Mouse (Mus musculus) heart, embryonic 15.5 days (tissue): ENCODE data around the gene Chst8. TPM values are rescaled to one million over a fixed set of nuclear protein-coding genes. Genes with fewer than 3 reads are reported as not detected.

Source experiments
- ATAC-seq: fragments of 200-750 bp; cut with Nextera tagmentation; replicated peaks from 2 replicates; pipeline ENCODE4 v1.8.0; 2017; ENCODE audit warnings: low read depth, moderate TSS enrichment; ENCODE audit not compliant: insufficient number of reproducible peaks, insufficient read depth, low FRiP score
- H3K27ac ChIP-seq: fragments of 300-500 bp; sonication (generic); 2 replicates; pipeline ENCODE4 v1.5.1; 2015; ENCODE audit warnings: mild to moderate bottlenecking, inconsistent platforms
- H3K27me3 ChIP-seq: fragments of 300-500 bp; sonication (generic); 2 replicates; pipeline ENCODE4 v1.6.1; 2015; ENCODE audit warnings: inconsistent platforms
- H3K36me3 ChIP-seq: fragments of 300-500 bp; sonication (generic); 2 replicates; pipeline ENCODE4 v1.6.1; 2015; ENCODE audit warnings: mild to moderate bottlenecking, inconsistent platforms
- H3K4me1 ChIP-seq: fragments of 300-500 bp; sonication (generic); replicated peaks from 2 replicates; pipeline ENCODE4 v1.6.1; 2015; ENCODE audit warnings: inconsistent platforms
- H3K4me2 ChIP-seq: fragments of 300-500 bp; sonication (generic); 2 replicates; pipeline ENCODE4 v1.6.1; 2015; ENCODE audit warnings: inconsistent platforms, mild to moderate bottlenecking, moderate library complexity
- H3K4me3 ChIP-seq: fragments of 300-500 bp; sonication (generic); 2 replicates; pipeline ENCODE4 v1.5.1; 2015; ENCODE audit warnings: mild to moderate bottlenecking, inconsistent platforms
- H3K9ac ChIP-seq: fragments of 300-500 bp; sonication (generic); 2 replicates; pipeline ENCODE4 v1.6.1; 2015; ENCODE audit warnings: mild to moderate bottlenecking, inconsistent platforms
- H3K9me3 ChIP-seq: fragments of 300-500 bp; sonication (generic); replicated peaks from 2 replicates; pipeline ENCODE4 v1.6.1; 2016; ENCODE audit warnings: inconsistent platforms
- WGBS: fragments of 180-500 bp; shearing (Covaris S2); methylation state at CpG from one replicate; pipeline ENCODE4 v1.1.7; 2015; ENCODE audit warnings: mixed read lengths; 5-methylcytosine and 5-hydroxymethylcytosine counted together
- polyA plus RNA-seq: library from polyadenylated mRNA; unstranded; fragments of >200 nt; fragmentation: Nextera tagmentation; extraction: Ambion mirVana; gene quantifications from 2 replicates; pipeline ENCODE4 v1.2.1, GENCODE M21; 2015

Gene Chst8
- polyA plus RNA-seq, 1 experiment from 2014 or later = 0.44 TPM

DNA sequence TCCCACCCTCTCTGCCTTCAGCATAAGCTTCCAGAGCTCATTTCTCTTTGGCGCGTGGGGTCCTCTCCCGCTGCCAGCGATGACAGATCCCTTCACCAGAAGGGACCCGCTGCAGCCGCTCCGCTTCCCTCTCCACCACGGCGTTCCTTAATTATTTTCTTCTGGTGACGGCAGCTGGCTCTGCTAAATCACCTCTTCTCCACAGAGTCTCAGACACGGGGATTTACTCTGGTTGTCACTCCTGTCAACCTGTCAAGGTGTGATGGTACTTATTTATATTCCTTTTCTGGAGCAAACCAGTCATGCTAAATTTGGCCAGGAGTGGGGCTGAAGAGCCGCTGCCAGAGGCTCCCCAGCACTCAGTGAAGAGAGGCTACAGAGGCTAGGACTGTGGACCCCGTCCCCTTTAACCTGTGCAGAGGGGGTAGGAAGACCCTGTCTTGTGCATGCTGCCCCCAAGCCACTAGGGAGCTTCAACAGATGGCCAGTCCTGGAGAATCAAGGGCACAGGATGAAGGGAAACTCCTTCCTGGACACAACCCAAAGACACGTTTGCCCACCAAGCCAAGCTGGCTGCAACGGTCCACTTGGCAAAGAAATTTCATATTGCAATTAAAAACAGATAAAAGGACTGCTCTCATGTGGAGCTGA is 131.6 kb downstream of the Chst8 start:
- no peak overlapping the region for H3K4me2 ChIP-seq
- no peak overlapping the region for H3K27ac ChIP-seq
- H3K9me3 ChIP-seq = no peaks in the 10 kb centered on the region
- ATAC-seq = no peak
- 29% methylated on average over 15 of the region's 15 CpGs for WGBS
- H3K4me1 ChIP-seq = peaks cover 9% of the 10 kb centered on the region
- H3K9ac ChIP-seq = no peak overlapping the region
- H3K4me3 ChIP-seq = no peak overlapping the region
- H3K36me3 ChIP-seq = no peaks in the 10 kb centered on the region
- peaks cover 46% of the 10 kb centered on the region for H3K27me3 ChIP-seq

DNA sequence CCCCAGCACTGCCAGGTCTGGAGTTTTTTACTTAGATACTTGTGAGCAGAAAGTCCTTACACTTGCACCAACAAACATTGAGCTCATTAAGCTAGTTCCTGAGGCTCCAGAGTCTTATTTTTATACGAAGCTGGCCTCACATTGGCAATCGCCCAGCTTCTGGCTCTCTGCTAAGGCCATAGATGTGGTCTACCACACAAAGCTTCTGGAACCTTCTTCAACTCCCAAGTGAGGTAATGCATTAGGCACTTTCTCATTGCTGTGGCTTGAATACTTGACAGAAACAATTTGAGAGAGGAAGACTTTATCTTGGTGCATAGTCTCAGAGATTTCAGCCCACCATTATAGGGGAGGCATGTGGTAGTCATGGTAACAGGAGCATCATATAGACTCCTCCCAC is 132.6 kb downstream of the Chst8 start:
- Histone ChIP-seq H3K9ac (no peak overlapping the region), H3K27me3 (peaks cover 47% of the 10 kb centered on the region), H3K4me2 (no peak overlapping the region), H3K9me3 (no peaks in the 10 kb centered on the region), H3K27ac (no peak overlapping the region), H3K4me1 (peaks cover 10% of the 10 kb centered on the region), H3K4me3 (no peak overlapping the region), H3K36me3 (no peaks in the 10 kb centered on the region)
- no peak for ATAC-seq
- 59% methylated on average over 2 of the region's 2 CpGs for WGBS

DNA sequence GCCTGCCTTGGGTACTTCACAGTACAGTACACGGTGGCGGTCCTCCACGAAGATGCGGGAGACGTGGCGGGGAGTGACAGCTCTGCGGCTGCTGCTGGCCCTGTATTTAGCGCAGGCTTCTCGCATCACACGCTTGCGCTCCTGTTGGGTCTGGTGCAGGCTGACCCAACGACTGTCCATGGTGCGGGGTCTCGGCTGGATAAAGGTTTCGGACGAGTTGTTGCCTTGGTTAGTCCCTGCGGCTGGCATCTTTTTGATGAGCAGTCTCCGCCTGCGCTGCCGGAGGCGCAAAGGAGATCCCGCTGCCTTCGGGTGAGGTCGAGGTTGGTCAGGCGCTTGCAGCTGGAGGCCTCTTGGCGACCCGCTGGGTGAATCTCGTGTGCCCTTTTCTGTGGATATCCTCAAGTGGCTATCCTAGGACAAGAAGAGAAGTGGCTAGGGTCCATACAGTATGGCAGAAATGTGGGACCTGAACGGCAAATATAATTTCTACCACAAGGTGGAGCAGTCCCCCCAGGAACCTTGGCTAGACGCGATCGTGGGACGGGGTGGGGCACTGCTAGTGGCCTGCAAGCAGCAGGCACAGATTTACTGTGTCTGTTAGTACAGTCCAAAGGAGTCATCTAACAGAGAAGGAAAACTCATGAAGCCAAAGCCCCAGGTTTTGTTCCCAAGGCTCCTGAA is 136.5 kb downstream of the Chst8 start:
- peak overlapping the region; percentile 29; the same call in 1 of the 2 replicates for H3K4me3 ChIP-seq
- no peaks in the 10 kb centered on the region for H3K36me3 ChIP-seq
- H3K27me3 ChIP-seq = peaks cover 49% of the 10 kb centered on the region
- H3K9me3 ChIP-seq = no peaks in the 10 kb centered on the region
- peaks cover 8% of the 10 kb centered on the region for H3K4me1 ChIP-seq
- H3K4me2 ChIP-seq = peak overlapping the region; percentile 51
- no peak for ATAC-seq
- H3K9ac ChIP-seq = no peak overlapping the region
- no peak overlapping the region for H3K27ac ChIP-seq
- 8% methylated on average over 33 of the region's 33 CpGs for whole genome bisulfite sequencing

- Histone ChIP-seq H3K36me3 (no peaks in the 10 kb centered on the region), H3K27me3 (peaks cover 43% of the 10 kb centered on the region), H3K9me3 (no peaks in the 10 kb centered on the region), H3K9ac (no peak overlapping the region), H3K4me2 (peak overlapping the region; percentile 51; the same call in 1 of the 2 replicates), H3K27ac (no peak overlapping the region), H3K4me1 (peaks cover 3% of the 10 kb centered on the region), H3K4me3 (peak overlapping the region; percentile 29; the same call in 1 of the 2 replicates)
- WGBS = 15% methylated on average over 42 of the region's 42 CpGs
- no peak for ATAC-seq
Observed at GRCm38 (mm10) chr7:34675120-34675790, 137.3 kb downstream of the Chst8 start.

DNA sequence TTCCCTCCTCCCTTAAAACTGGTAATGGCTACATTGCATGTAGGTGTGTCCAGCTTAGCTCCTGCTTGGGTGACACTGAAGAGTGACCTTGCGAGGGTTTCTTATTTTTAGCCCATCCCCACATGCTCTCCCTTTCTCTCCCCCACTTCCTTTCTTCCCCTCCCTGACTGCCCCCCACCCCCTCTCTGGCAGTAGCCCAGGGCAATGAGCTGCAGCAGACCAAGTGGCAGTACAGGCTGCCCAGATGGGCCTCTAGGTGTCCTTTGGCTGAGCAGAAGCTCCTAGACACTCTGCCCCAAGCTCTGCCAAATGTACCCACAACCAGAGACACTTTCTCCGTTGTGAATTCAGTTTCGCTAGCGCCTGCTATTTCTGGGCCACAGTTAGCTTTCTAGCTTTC is 139.6 kb downstream of the Chst8 start:
- H3K27me3 ChIP-seq = peaks cover 43% of the 10 kb centered on the region
- H3K36me3 ChIP-seq = no peaks in the 10 kb centered on the region
- no peaks in the 10 kb centered on the region for H3K9me3 ChIP-seq
- H3K27ac ChIP-seq = no peak overlapping the region
- H3K4me1 ChIP-seq = peaks cover 6% of the 10 kb centered on the region
- WGBS = 71% methylated on average over 4 of the region's 4 CpGs
- H3K9ac ChIP-seq = no peak overlapping the region
- no peak overlapping the region for H3K4me3 ChIP-seq
- H3K4me2 ChIP-seq = no peak overlapping the region
- no peak for ATAC-seq

- ATAC-seq = no peak; the same call in 1 of the 2 replicates
- WGBS = under 1% methylated on average over 6 of the region's 6 CpGs
- H3K27ac ChIP-seq = no peak overlapping the region
- H3K4me3 ChIP-seq = no peak overlapping the region
- H3K9me3 ChIP-seq = no peaks in the 10 kb centered on the region
- no peak overlapping the region for H3K9ac ChIP-seq
- H3K4me1 ChIP-seq = peaks cover 6% of the 10 kb centered on the region
- no peaks in the 10 kb centered on the region for H3K36me3 ChIP-seq
- peaks cover 43% of the 10 kb centered on the region for H3K27me3 ChIP-seq
- H3K4me2 ChIP-seq = no peak overlapping the region
Observed at GRCm38 (mm10) chr7:34671911-34672310, 140.6 kb downstream of the Chst8 start.

DNA sequence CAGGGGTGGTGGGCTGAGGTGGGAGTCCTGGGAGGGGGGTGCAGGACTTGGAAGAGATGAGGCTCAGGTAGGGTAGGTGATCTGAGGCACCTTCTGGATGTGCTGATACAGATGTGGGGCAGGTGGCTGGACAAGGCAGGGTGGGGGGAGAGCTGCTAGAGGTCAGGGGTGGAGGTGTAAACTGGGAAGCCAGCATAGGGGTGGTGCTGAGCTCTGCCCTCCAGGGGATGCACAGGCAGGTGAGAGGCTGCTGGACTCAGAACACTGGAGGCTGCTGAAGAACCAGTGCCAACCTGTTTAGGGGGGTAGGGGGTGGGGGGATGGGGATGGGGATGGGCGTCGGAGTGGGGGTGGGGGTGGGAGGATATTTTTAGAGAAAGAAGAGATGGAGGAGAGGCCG is 141.7 kb downstream of the Chst8 start:
- Histone ChIP-seq H3K27me3 (peaks cover 36% of the 10 kb centered on the region), H3K4me1 (peaks cover 3% of the 10 kb centered on the region), H3K36me3 (no peaks in the 10 kb centered on the region), H3K4me3 (no peak overlapping the region), H3K27ac (no peak overlapping the region), H3K9ac (no peak overlapping the region), H3K4me2 (no peak overlapping the region), H3K9me3 (no peaks in the 10 kb centered on the region)
- ATAC-seq = no peak
- WGBS = 73% methylated on average over 3 of the region's 3 CpGs

GRCm38 (mm10) chr7:34669336-34669735 is 143.2 kb downstream of the Chst8 start:
- ATAC-seq = no peak
- no peak overlapping the region for H3K9ac ChIP-seq
- H3K4me2 ChIP-seq = no peak overlapping the region

DNA sequence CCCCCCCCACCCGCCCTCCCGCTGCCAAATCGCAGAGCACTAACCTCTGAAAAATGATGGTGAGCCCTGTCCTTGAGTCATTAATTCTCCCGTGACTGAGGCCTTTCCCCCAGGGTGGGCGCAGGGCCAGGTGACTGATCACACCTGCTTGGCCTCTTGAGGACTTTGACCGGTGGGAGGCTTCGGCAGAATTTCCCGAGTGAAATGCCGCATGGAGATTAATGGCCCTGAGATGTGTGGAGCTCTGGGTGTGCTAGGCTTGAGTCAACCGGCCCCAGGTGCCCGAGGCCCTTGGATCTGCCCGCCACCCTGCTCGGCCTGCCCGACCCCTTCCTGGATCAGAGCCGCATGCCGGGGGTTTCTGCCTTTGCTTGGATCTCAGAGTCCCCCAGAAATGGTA is 144.6 kb downstream of the Chst8 start:
- Histone ChIP-seq H3K36me3 (no peaks in the 10 kb centered on the region), H3K9me3 (no peaks in the 10 kb centered on the region), H3K4me3 (no peak overlapping the region), H3K4me2 (no peak overlapping the region), H3K4me1 (0 out of 2 replicates have a peak, but pooled peaks cover 2% of the 10 kb centered on the region), H3K27ac (no peak overlapping the region), H3K27me3 (peaks cover 7% of the 10 kb centered on the region), H3K9ac (no peak overlapping the region)
- 78% methylated on average over 16 of the region's 16 CpGs for WGBS
- ATAC-seq = no peak

More at GRCm38 (mm10) chr7:34669336-34669735, 143.2 kb downstream of the Chst8 start:
- 17% methylated on average over 9 of the region's 9 CpGs for WGBS
- no peaks in the 10 kb centered on the region for H3K9me3 ChIP-seq
- H3K4me3 ChIP-seq = no peak overlapping the region
- no peaks in the 10 kb centered on the region for H3K36me3 ChIP-seq
- peaks cover 22% of the 10 kb centered on the region for H3K27me3 ChIP-seq
- 0 out of 2 replicates have a peak, but pooled peaks cover 2% of the 10 kb centered on the region for H3K4me1 ChIP-seq
- H3K27ac ChIP-seq = no peak overlapping the region

DNA sequence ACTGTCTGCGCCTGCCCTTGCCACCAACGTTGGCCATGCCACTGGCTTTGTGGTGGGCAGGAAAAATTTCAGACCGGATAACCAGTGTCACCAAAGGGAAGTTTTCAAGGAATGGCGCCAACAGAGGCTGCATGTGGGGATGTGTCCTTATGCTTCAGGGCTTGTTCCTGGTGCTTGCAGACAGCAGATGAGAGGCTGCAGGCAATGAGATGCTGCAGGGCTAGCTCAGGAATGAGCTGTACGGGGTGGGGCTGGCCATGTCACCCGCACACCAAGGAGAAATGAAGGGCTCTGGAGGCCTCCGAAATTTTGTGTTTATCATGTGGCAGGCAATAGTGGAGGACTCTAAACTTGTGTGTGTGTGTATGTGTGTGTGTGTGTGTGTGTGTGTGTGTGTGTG is 149.4 kb downstream of the Chst8 start:
- no peak overlapping the region for H3K4me2 ChIP-seq
- H3K36me3 ChIP-seq = no peaks in the 10 kb centered on the region
- H3K27me3 ChIP-seq = peaks cover 4% of the 10 kb centered on the region; the same call in 1 of the 2 replicates
- H3K4me3 ChIP-seq = no peak overlapping the region
- WGBS = 43% methylated on average over 7 of the region's 7 CpGs
- no peaks in the 10 kb centered on the region for H3K9me3 ChIP-seq
- no peak overlapping the region for H3K9ac ChIP-seq
- no peak overlapping the region for H3K27ac ChIP-seq
- no peak for ATAC-seq
- no peaks in the 10 kb centered on the region for H3K4me1 ChIP-seq

DNA sequence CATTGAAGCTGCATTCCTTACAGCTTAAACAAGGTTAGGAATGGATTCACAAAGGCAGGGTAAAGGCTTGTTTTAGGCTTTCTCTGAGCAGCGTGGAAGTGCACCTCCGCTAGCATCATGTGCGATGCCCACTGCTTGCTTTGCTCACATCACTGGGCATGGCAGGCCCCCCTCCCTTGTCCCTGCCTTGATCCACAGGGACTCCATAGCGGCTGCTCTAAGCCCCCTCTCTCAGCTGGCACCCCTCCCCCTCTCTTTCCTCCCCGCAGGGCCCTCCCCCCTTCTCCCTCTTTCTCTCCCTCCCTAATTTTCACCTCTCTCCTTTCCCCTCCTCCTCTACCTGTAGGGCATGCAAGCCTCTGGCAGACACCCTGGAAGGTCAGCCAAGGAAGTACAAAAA is 150.3 kb downstream of the Chst8 start:
- no peaks in the 10 kb centered on the region for H3K9me3 ChIP-seq
- no peak overlapping the region for H3K9ac ChIP-seq
- 26% methylated on average over 5 of the region's 5 CpGs for WGBS
- no peak overlapping the region for H3K4me3 ChIP-seq
- H3K4me2 ChIP-seq = no peak overlapping the region
- no peak overlapping the region for H3K27ac ChIP-seq
- H3K36me3 ChIP-seq = no peaks in the 10 kb centered on the region
- H3K27me3 ChIP-seq = peaks cover 8% of the 10 kb centered on the region; the same call in 1 of the 2 replicates
- ATAC-seq = no peak
- H3K4me1 ChIP-seq = no peaks in the 10 kb centered on the region
